Comparison of ENCODE assay signal across 13 mouse cellular contexts in the genomic region with DNA sequence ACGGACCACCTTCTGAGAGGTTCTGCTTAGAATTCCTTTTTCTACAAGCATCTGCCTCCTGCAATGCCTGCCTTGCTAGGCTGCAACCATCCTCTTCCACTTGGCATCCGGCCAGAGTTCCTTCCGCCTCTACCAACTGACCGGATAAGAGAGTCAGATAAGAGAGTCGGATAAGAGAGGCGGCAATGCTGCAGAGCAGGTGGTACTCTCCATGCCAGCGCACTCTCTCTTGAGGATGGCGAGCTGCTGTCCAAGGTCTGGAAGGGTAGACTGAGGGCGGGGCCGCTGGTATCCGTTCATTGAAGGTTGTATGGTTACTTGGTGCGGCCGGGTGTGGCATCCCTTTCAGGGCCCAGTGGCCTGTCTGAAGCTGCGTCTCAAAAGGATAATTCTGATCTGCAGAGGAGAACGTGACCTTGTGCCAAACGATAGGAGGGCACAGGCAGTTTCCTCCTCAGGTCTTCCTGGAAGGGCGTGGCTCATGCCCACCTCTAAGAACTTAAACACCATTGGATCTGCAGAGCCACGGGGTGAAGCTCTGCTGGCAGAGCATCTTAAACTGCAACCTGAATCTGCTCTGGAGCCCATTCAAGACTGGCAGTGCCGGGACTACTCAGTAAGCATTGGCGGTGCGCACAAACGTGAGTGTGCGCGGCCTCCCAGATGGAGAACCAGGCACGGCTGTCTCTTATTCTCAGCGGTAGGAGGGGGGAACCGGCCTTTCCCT. TPM values are rescaled to one million over a fixed set of nuclear protein-coding genes. Genes with fewer than 3 reads are reported as not detected.
A peak's percentile ranks its signal among the peaks of the same experiment; 100 is the strongest.
DNase-seq lines count a peak whose midpoint lies in the region; ATAC-seq and TF ChIP-seq lines count a peak whose summit lies in the region.
"Had no signal": no experiment of that assay in that cellular context is flagged by ENCODE, and none has a peak within 500 bp of the region (broad histone marks: within the 10 kb centered on the region; RNA-seq: fewer than 3 reads in every experiment).

No protein-coding gene starts in this region.

- no peak overlapping the region for H3K9ac ChIP-seq in heart, postnatal 0 days (replicated peaks; ENCODE audit: low read depth, low read length)
- no peak overlapping the region for H3K9ac ChIP-seq in stomach, embryonic 15.5 days
- H3K9ac ChIP-seq: limb, embryonic 13.5 days had no signal

- TF ChIP-seq CTCF in heart, postnatal 0 days (IDR thresholded peaks at IDR 0.05; ENCODE audit: low read depth), result no peak

- H3K4me2 ChIP-seq in heart, postnatal 0 days (ENCODE audit: low read depth, low read length), result peak overlapping the region; percentile 44
- no peak overlapping the region for H3K4me2 ChIP-seq in stomach, embryonic 15.5 days
- H3K4me2 ChIP-seq: limb, embryonic 13.5 days had no signal

- no peak overlapping the region for H3K27ac ChIP-seq in heart, postnatal 0 days (ENCODE audit: low read depth)
- H3K27ac ChIP-seq in stomach, embryonic 15.5 days, result no peak overlapping the region
- H3K27ac ChIP-seq: limb, embryonic 13.5 days had no signal

- H3K4me3 ChIP-seq in heart, postnatal 0 days (ENCODE audit: low read depth, low read length), result 0 out of 2 replicates have a peak overlapping the region, but pooled peaks have one; percentile 7
- no peak overlapping the region for H3K4me3 ChIP-seq in stomach, embryonic 15.5 days (replicated peaks)
- H3K4me3 ChIP-seq: limb, embryonic 13.5 days had no signal

- peaks cover 17% of the 10 kb centered on the region for H3K4me1 ChIP-seq in heart, postnatal 0 days (ENCODE audit: control insufficient read depth, insufficient read depth)
- 0 out of 2 replicates have a peak, but pooled peaks cover 4% of the 10 kb centered on the region for H3K4me1 ChIP-seq in stomach, embryonic 15.5 days
- H3K4me1 ChIP-seq: limb, embryonic 13.5 days had no signal

- peaks cover 9% of the 10 kb centered on the region; the same call in 1 of the 2 replicates for H3K27me3 ChIP-seq in heart, postnatal 0 days (ENCODE audit: control insufficient read depth, insufficient read depth, low read length)
- H3K27me3 ChIP-seq in stomach, embryonic 15.5 days (replicated peaks), result 0 out of 2 replicates have a peak, but pooled peaks cover 10% of the 10 kb centered on the region

- no peaks in the 10 kb centered on the region for H3K9me3 ChIP-seq in heart, postnatal 0 days (replicated peaks; ENCODE audit: control insufficient read depth, low read length)
- H3K9me3 ChIP-seq in stomach, embryonic 15.5 days, result no peaks in the 10 kb centered on the region
- H3K9me3 ChIP-seq: limb, embryonic 13.5 days had no signal

- 29% methylated on average over 27 of the region's 27 CpGs for WGBS in heart, postnatal 0 days
- 46% methylated on average over 27 of the region's 27 CpGs for WGBS in stomach, embryonic 15.5 days

- DNase-seq in cerebellum, adult 11-12 months, result peak; percentile 60
- DNase-seq in cerebellum, postnatal 4 days (ENCODE audit: low spot score in 2 of 2), result no peak
- DNase-seq in lung, postnatal 14 days, result peak; percentile 28
- no peak for DNase-seq in lung, postnatal 36 days
- DNase-seq in heart, postnatal 0 days (ENCODE audit: low spot score), result no peak
- no peak for DNase-seq in frontal cortex, adult 2 months (ENCODE audit: extremely low spot score in 1 of 2, low spot score in 1 of 2)
- DNase-seq in lung, postnatal 10 days, result no peak

- no peak for TF ChIP-seq EP300 in heart, postnatal 0 days (IDR thresholded peaks at IDR 0.05; ENCODE audit: low read depth)

- no peak for ATAC-seq in heart, postnatal 0 days (ENCODE audit: insufficient read depth, low read depth)
- ATAC-seq in stomach, embryonic 15.5 days (ENCODE audit: insufficient read depth, low FRiP score, low read depth), result peak; percentile 31; the same call in 1 of the 2 replicates

- H3K36me3 ChIP-seq in heart, postnatal 0 days (replicated peaks; ENCODE audit: control insufficient read depth, insufficient read depth, low read length), result no peaks in the 10 kb centered on the region
- H3K36me3 ChIP-seq in stomach, embryonic 15.5 days, result no peaks in the 10 kb centered on the region
- H3K36me3 ChIP-seq: limb, embryonic 13.5 days had no signal

RNA-seq across cellular contexts. Expression of a gene that starts 13.7 kb away (rescaled TPM):
- total RNA-seq in heart, postnatal 0 days (2014; rRNA removed; ENCODE audit: low replicate concordance), result 22.1 and 44.8 TPM in 2 replicates
- 23.5 and 24.5 TPM in 2 replicates for polyA plus RNA-seq in heart, postnatal 0 days (2015; fragmentation: Nextera tagmentation; extraction: Ambion mirVana)
- 10.8 TPM in 2 replicates for polyA plus RNA-seq in stomach, embryonic 15.5 days (2015; fragmentation: Nextera tagmentation; extraction: Ambion mirVana)
- polyA plus RNA-seq in frontal cortex, adult 2 months (2012; rRNA removed), result 10.3 and 11.2 TPM in 2 replicates

RNA-seq across cellular contexts. Expression of a gene that starts 20.4 kb away (rescaled TPM):
- total RNA-seq in heart, postnatal 0 days (2014; rRNA removed; ENCODE audit: low replicate concordance), result not detected in 2 replicates
- 0.10 TPM in 1 of 2 replicates, not detected in the other for polyA plus RNA-seq in heart, postnatal 0 days (2015; fragmentation: Nextera tagmentation; extraction: Ambion mirVana)
- polyA plus RNA-seq in stomach, embryonic 15.5 days (2015; fragmentation: Nextera tagmentation; extraction: Ambion mirVana), result 5.8 and 6.3 TPM in 2 replicates
- 89.3 and 90.1 TPM in 2 replicates for polyA plus RNA-seq in frontal cortex, adult 2 months (2012; rRNA removed)
- total RNA-seq: heart, postnatal 14 days had no signal

RNA-seq across cellular contexts. Expression of a gene that starts 33.4 kb away (rescaled TPM):
- total RNA-seq in heart, postnatal 0 days (2014; rRNA removed; ENCODE audit: low replicate concordance), result not detected in 2 replicates
- polyA plus RNA-seq in heart, postnatal 0 days (2015; fragmentation: Nextera tagmentation; extraction: Ambion mirVana), result not detected in 2 replicates
- polyA plus RNA-seq in stomach, embryonic 15.5 days (2015; fragmentation: Nextera tagmentation; extraction: Ambion mirVana), result 0.19 TPM in 1 of 2 replicates, not detected in the other
- polyA plus RNA-seq in frontal cortex, adult 2 months (2012; rRNA removed), result 0.08 TPM in 1 of 2 replicates, not detected in the other
- total RNA-seq: heart, postnatal 14 days had no signal
- polyA plus RNA-seq: limb, embryonic 13.5 days; urinary bladder, adult 2 months had no signal

RNA-seq across cellular contexts. Expression of a gene that starts 34.2 kb away (rescaled TPM):
- total RNA-seq in heart, postnatal 0 days (2014; rRNA removed; ENCODE audit: low replicate concordance), result 23.8 and 28.9 TPM in 2 replicates
- 41.4 and 45.1 TPM in 2 replicates for polyA plus RNA-seq in heart, postnatal 0 days (2015; fragmentation: Nextera tagmentation; extraction: Ambion mirVana)
- polyA plus RNA-seq in stomach, embryonic 15.5 days (2015; fragmentation: Nextera tagmentation; extraction: Ambion mirVana), result 79.1 and 84.6 TPM in 2 replicates
- 24.2 and 26.0 TPM in 2 replicates for polyA plus RNA-seq in frontal cortex, adult 2 months (2012; rRNA removed)

RNA-seq across cellular contexts. Expression of a gene that starts 47.9 kb away (rescaled TPM):
- total RNA-seq in heart, postnatal 0 days (2014; rRNA removed; ENCODE audit: low replicate concordance), result not detected in 2 replicates
- not detected in 2 replicates for polyA plus RNA-seq in heart, postnatal 0 days (2015; fragmentation: Nextera tagmentation; extraction: Ambion mirVana)
- polyA plus RNA-seq in stomach, embryonic 15.5 days (2015; fragmentation: Nextera tagmentation; extraction: Ambion mirVana), result 33.6 and 43.6 TPM in 2 replicates
- polyA plus RNA-seq in frontal cortex, adult 2 months (2012; rRNA removed), result not detected in 2 replicates
- polyA plus RNA-seq: C2C12; limb, embryonic 13.5 days; neural tube, embryonic 11.5 days had no signal

Comparison
In these comparisons a context has a peak if more than half of its experiments do, and no peak if none do; other contexts are left out.
1. DNase-seq: peak in cerebellum, adult 11-12 months (single experiment) and lung, postnatal 14 days (single experiment); none in cerebellum, postnatal 4 days (0 of 2), lung, postnatal 36 days (single experiment), heart, postnatal 0 days (single experiment), frontal cortex, adult 2 months (0 of 2) and lung, postnatal 10 days (single experiment).
2. RNA of a gene that starts 20.4 kb away (polyA plus RNA-seq): 89.3 to 90.1 TPM in frontal cortex, adult 2 months; 5.8 to 6.3 TPM in stomach, embryonic 15.5 days and 0.10 TPM in heart, postnatal 0 days; every median in the first group is over 10 times any median in the second.